Mouse (Mus musculus): ENCODE measurements around the gene Cradd.

GRCm38 (mm10) chr10:95207423-95207822 is 116.5 kb downstream of the Cradd start:
- TF ChIP-seq TBP (IDR thresholded peaks at IDR 0.05; ENCODE audit: low read depth, low read length) = no peak
- TF ChIP-seq CTCF (IDR thresholded peaks at IDR 0.05 in 2 of 3, conservative IDR thresholded peaks at IDR 0.05 in 1 of 3; ENCODE audit: control insufficient read depth in 1 of 3, insufficient read depth in 1 of 3, low read depth in 2 of 3, low read length in 3 of 3, poor library complexity in 1 of 3, severe bottlenecking in 1 of 3) = no peak
- TF ChIP-seq EP300 (IDR thresholded peaks at IDR 0.05; ENCODE audit: low read depth in 1 of 2, low read length in 2 of 2) = peak; percentile 63 to 78
- no peak for TF ChIP-seq ZMIZ1 (IDR thresholded peaks at IDR 0.05; ENCODE audit: low read depth, low read length)
- peak; percentile 86 for TF ChIP-seq GATA1 (IDR thresholded peaks at IDR 0.05; ENCODE audit: low read depth, low read length)
- no peak for TF ChIP-seq CHD2 (IDR thresholded peaks at IDR 0.05; ENCODE audit: low read length)
- peak; percentile 41; the same call in 1 of the 2 replicates for TF ChIP-seq RCOR1 (IDR thresholded peaks at IDR 0.05; ENCODE audit: low read depth, low read length)
- no peak for TF ChIP-seq POLR2AphosphoS5 (IDR thresholded peaks at IDR 0.05; ENCODE audit: borderline replicate concordance, low read depth, low read length)
- TF ChIP-seq NELFE (IDR thresholded peaks at IDR 0.05; ENCODE audit: low read depth, low read length) = no peak
- no peak for TF ChIP-seq ZC3H11A (IDR thresholded peaks at IDR 0.05; ENCODE audit: low read depth, low read length)
- TF ChIP-seq RAD21 (IDR thresholded peaks at IDR 0.05; ENCODE audit: low read depth, low read length) = no peak
- no peak for TF ChIP-seq POLR2A (IDR thresholded peaks at IDR 0.05; ENCODE audit: control insufficient read depth in 1 of 2, insufficient read depth in 1 of 2, low read depth in 1 of 2, low read length in 2 of 2, poor library complexity in 1 of 2)
